Mouse (Mus musculus): ENCODE results near the gene Mrgprf.

- TF ChIP-seq CTCF (IDR thresholded peaks at IDR 0.05; ENCODE audit: low read depth) (no peak), EP300 (optimal IDR thresholded peaks at IDR 0.05) (no peak)
Observed at GRCm38 (mm10) chr7:145340248-145340904, 39.7 kb downstream of the Mrgprf start.
